Mouse (Mus musculus): ENCODE measurements around the gene Pik3r1.
A peak's percentile ranks its signal among the peaks of the same experiment; 100 is the strongest.

The Pik3r1 gene

GRCm38 (mm10) chr13:101767013-101767808, 806 bp downstream of the Pik3r1 start:
- ATAC-seq (ENCODE audit: low TSS enrichment), result peak; percentile 21

- no peak for ATAC-seq (ENCODE audit: low TSS enrichment)
These were observed 1.4 kb downstream of the Pik3r1 start for GRCm38 (mm10) chr13:101766605-101767012.

- no peak for ATAC-seq (ENCODE audit: low TSS enrichment)
These were observed 2.0 kb downstream of the Pik3r1 start for GRCm38 (mm10) chr13:101765976-101766375.

GRCm38 (mm10) chr13:101764111-101764510, 3.9 kb downstream of the Pik3r1 start:
- ATAC-seq (ENCODE audit: low TSS enrichment), result no peak

- ATAC-seq (ENCODE audit: low TSS enrichment), result no peak
These were observed 4.3 kb downstream of the Pik3r1 start for GRCm38 (mm10) chr13:101763676-101764075.

- no peak for ATAC-seq (ENCODE audit: low TSS enrichment)
These were observed 4.9 kb downstream of the Pik3r1 start for GRCm38 (mm10) chr13:101763149-101763548.

GRCm38 (mm10) chr13:101761617-101762016, 6.4 kb downstream of the Pik3r1 start:
- ATAC-seq (ENCODE audit: low TSS enrichment), result no peak

GRCm38 (mm10) chr13:101760953-101761352, 7.1 kb downstream of the Pik3r1 start:
- ATAC-seq (ENCODE audit: low TSS enrichment), result no peak

GRCm38 (mm10) chr13:101760001-101760687, 7.9 kb downstream of the Pik3r1 start:
- ATAC-seq (ENCODE audit: low TSS enrichment), result peak; percentile 53

- no peak for ATAC-seq (ENCODE audit: low TSS enrichment)
These were observed 8.6 kb downstream of the Pik3r1 start for GRCm38 (mm10) chr13:101759281-101759871.

GRCm38 (mm10) chr13:101757801-101758422, 10.1 kb downstream of the Pik3r1 start:
- ATAC-seq (ENCODE audit: low TSS enrichment), result no peak

GRCm38 (mm10) chr13:101755228-101755627, 12.8 kb downstream of the Pik3r1 start:
- no peak for ATAC-seq (ENCODE audit: low TSS enrichment)

GRCm38 (mm10) chr13:101753639-101754038, 14.4 kb downstream of the Pik3r1 start:
- ATAC-seq (ENCODE audit: low TSS enrichment), result no peak; the same call in 1 of the 2 replicates

- ATAC-seq (ENCODE audit: low TSS enrichment), result no peak
These were observed 16.2 kb downstream of the Pik3r1 start for GRCm38 (mm10) chr13:101751816-101752215.

GRCm38 (mm10) chr13:101746012-101746595, 21.9 kb downstream of the Pik3r1 start:
- ATAC-seq (ENCODE audit: low TSS enrichment), result no peak

- ATAC-seq (ENCODE audit: low TSS enrichment), result no peak
These were observed 23.1 kb downstream of the Pik3r1 start for GRCm38 (mm10) chr13:101744943-101745342.

- no peak for ATAC-seq (ENCODE audit: low TSS enrichment)
These were observed 24.0 kb downstream of the Pik3r1 start for GRCm38 (mm10) chr13:101744053-101744452.

- ATAC-seq (ENCODE audit: low TSS enrichment), result no peak
These were observed 24.8 kb downstream of the Pik3r1 start for GRCm38 (mm10) chr13:101743247-101743646.

GRCm38 (mm10) chr13:101742596-101742995, 25.4 kb downstream of the Pik3r1 start:
- ATAC-seq (ENCODE audit: low TSS enrichment), result no peak

GRCm38 (mm10) chr13:101741530-101742309, 26.3 kb downstream of the Pik3r1 start:
- ATAC-seq (ENCODE audit: low TSS enrichment), result no peak
